Mouse (Mus musculus) bone marrow, adult 2 months (tissue): ENCODE data around the gene Dexi.

ENCODE experiments used
- CTCF ChIP-seq: fragments of 200-500 bp; IDR thresholded peaks from 2 replicates; pipeline ENCODE4 v1.5.1; 2011; ENCODE audit warnings: low read length, control low read depth; ENCODE audit not compliant: control insufficient read depth, insufficient read depth
- POLR2A ChIP-seq: fragments of 200-500 bp; IDR thresholded peaks from 2 replicates; pipeline ENCODE4 v1.6.1; 2011; ENCODE audit warnings: low read depth, mild to moderate bottlenecking, control low read depth, low read length, borderline replicate concordance; ENCODE audit not compliant: control insufficient read depth

- TF ChIP-seq CTCF, result no peak
- TF ChIP-seq POLR2A, result no peak
Measured at GRCm38 (mm10) chr16:10482343-10482742, 60.5 kb downstream of the Dexi start.
